Mouse (Mus musculus) intestine, postnatal 0 days (tissue): ENCODE data around the gene Rasl11a. TPM values are rescaled to one million over a fixed set of nuclear protein-coding genes. Genes with fewer than 3 reads are reported as not detected.

Experiments used
- ATAC-seq: fragments of 200-750 bp; cut with Nextera tagmentation; 2 replicates; pipeline ENCODE4 v1.8.0; 2017; ENCODE audit warnings: mild to moderate bottlenecking, moderate TSS enrichment, moderate library complexity
- H3K27ac ChIP-seq: fragments of 300-500 bp; sonication (generic); 2 replicates; pipeline ENCODE4 v1.5.1; 2014; ENCODE audit warnings: mild to moderate bottlenecking, low read depth, low read length, moderate library complexity
- H3K27me3 ChIP-seq: fragments of 300-500 bp; sonication (generic); replicated peaks from 2 replicates; pipeline ENCODE4 v1.6.1; 2014; ENCODE audit warnings: low read length, mixed read lengths; ENCODE audit not compliant: control insufficient read depth, insufficient read depth
- H3K36me3 ChIP-seq: fragments of 300-500 bp; sonication (generic); 2 replicates; pipeline ENCODE4 v1.6.1; 2014; ENCODE audit warnings: mild to moderate bottlenecking, moderate library complexity; ENCODE audit not compliant: control insufficient read depth, insufficient read depth
- H3K4me1 ChIP-seq: fragments of 300-500 bp; sonication (generic); replicated peaks from 2 replicates; pipeline ENCODE4 v1.6.1; 2014; ENCODE audit warnings: antibody characterized with exemption, low read length, mixed read lengths; ENCODE audit not compliant: control insufficient read depth, insufficient read depth
- H3K4me2 ChIP-seq: fragments of 300-500 bp; sonication (generic); replicated peaks from 2 replicates; pipeline ENCODE4 v1.6.1; 2014; ENCODE audit warnings: low read depth, mild to moderate bottlenecking, moderate library complexity
- H3K4me3 ChIP-seq: fragments of 300-500 bp; sonication (generic); 2 replicates; pipeline ENCODE4 v1.5.1; 2014; ENCODE audit warnings: low read depth, low read length
- H3K9ac ChIP-seq: fragments of 300-500 bp; sonication (generic); 2 replicates; pipeline ENCODE4 v1.6.1; 2014; ENCODE audit warnings: mild to moderate bottlenecking, low read depth, low read length
- H3K9me3 ChIP-seq: fragments of 300-500 bp; sonication (generic); 2 replicates; pipeline ENCODE4 v1.6.1; 2016; ENCODE audit warnings: mixed run types; ENCODE audit not compliant: control insufficient read depth
- CTCF ChIP-seq: sonication (generic); IDR thresholded peaks from 2 replicates; pipeline ENCODE4 v1.5.1; 2016; ENCODE audit warnings: low read depth, mild to moderate bottlenecking, control low read depth, antibody characterized with exemption, moderate library complexity
- WGBS: fragments of 180-500 bp; shearing (Covaris S2); extraction: QIAGEN DNeasy Blood & Tissue Kit; methylation state at CpG from one replicate; pipeline ENCODE4 v1.1.7; 2014; 5-methylcytosine and 5-hydroxymethylcytosine counted together
- polyA plus RNA-seq: library from polyadenylated mRNA; unstranded; fragments of >200 nt; fragmentation: Nextera tagmentation; extraction: Ambion mirVana; gene quantifications from 2 replicates; pipeline ENCODE4 v1.2.1, GENCODE M21; 2015

Gene Rasl11a
- polyA plus RNA-seq, 1 experiment from 2014 or later: 17.6 TPM

GRCm38 (mm10) chr5:146856106-146856505, 11.2 kb downstream of the Rasl11a start:
- H3K9me3 ChIP-seq: no peaks in the 10 kb centered on the region
- no peak overlapping the region for H3K4me3 ChIP-seq
- no peak overlapping the region for H3K9ac ChIP-seq
- peak; percentile 31 for TF ChIP-seq CTCF
- no peaks in the 10 kb centered on the region for H3K27me3 ChIP-seq
- 92% methylated on average over 3 of the region's 3 CpGs for WGBS
- H3K27ac ChIP-seq: no peak overlapping the region
- no peak overlapping the region for H3K4me2 ChIP-seq
- no peaks in the 10 kb centered on the region for H3K36me3 ChIP-seq
- ATAC-seq: no peak
- H3K4me1 ChIP-seq: no peaks in the 10 kb centered on the region

GRCm38 (mm10) chr5:146857620-146858019, 12.7 kb downstream of the Rasl11a start:
- H3K9ac ChIP-seq: no peak overlapping the region
- H3K36me3 ChIP-seq: no peaks in the 10 kb centered on the region
- no peaks in the 10 kb centered on the region for H3K27me3 ChIP-seq
- H3K4me2 ChIP-seq: no peak overlapping the region
- no peak for ATAC-seq
- H3K9me3 ChIP-seq: no peaks in the 10 kb centered on the region
- no peak overlapping the region for H3K4me3 ChIP-seq
- no peaks in the 10 kb centered on the region for H3K4me1 ChIP-seq
- no peak for TF ChIP-seq CTCF
- WGBS: 81% methylated on average over 8 of the region's 8 CpGs
- H3K27ac ChIP-seq: no peak overlapping the region

GRCm38 (mm10) chr5:146858772-146859171, 13.9 kb downstream of the Rasl11a start:
- 90% methylated on average over 9 of the region's 9 CpGs for WGBS
- Histone ChIP-seq H3K9ac (no peak overlapping the region), H3K36me3 (no peaks in the 10 kb centered on the region), H3K27ac (no peak overlapping the region), H3K4me3 (no peak overlapping the region), H3K27me3 (no peaks in the 10 kb centered on the region), H3K4me1 (no peaks in the 10 kb centered on the region), H3K4me2 (no peak overlapping the region), H3K9me3 (no peaks in the 10 kb centered on the region)
- ATAC-seq: no peak
- TF ChIP-seq CTCF: no peak

GRCm38 (mm10) chr5:146859246-146859645, 14.4 kb downstream of the Rasl11a start:
- 87% methylated on average over 8 of the region's 8 CpGs for WGBS
- Histone ChIP-seq H3K36me3 (no peaks in the 10 kb centered on the region), H3K27me3 (no peaks in the 10 kb centered on the region), H3K27ac (no peak overlapping the region), H3K9ac (no peak overlapping the region), H3K4me3 (no peak overlapping the region), H3K4me1 (no peaks in the 10 kb centered on the region), H3K4me2 (no peak overlapping the region), H3K9me3 (no peaks in the 10 kb centered on the region)
- no peak for TF ChIP-seq CTCF
- ATAC-seq: no peak

- Histone ChIP-seq H3K36me3 (no peaks in the 10 kb centered on the region), H3K4me1 (no peaks in the 10 kb centered on the region), H3K27me3 (no peaks in the 10 kb centered on the region), H3K4me3 (no peak overlapping the region), H3K9ac (no peak overlapping the region), H3K27ac (no peak overlapping the region), H3K9me3 (no peaks in the 10 kb centered on the region), H3K4me2 (no peak overlapping the region)
- TF ChIP-seq CTCF: no peak
- 71% methylated on average over 18 of the region's 18 CpGs for WGBS
- no peak for ATAC-seq
Observed at GRCm38 (mm10) chr5:146860222-146860998, 15.5 kb downstream of the Rasl11a start.

- no peak for TF ChIP-seq CTCF
- Histone ChIP-seq H3K27me3 (no peaks in the 10 kb centered on the region), H3K4me3 (no peak overlapping the region), H3K9me3 (no peaks in the 10 kb centered on the region), H3K36me3 (no peaks in the 10 kb centered on the region), H3K9ac (no peak overlapping the region), H3K4me1 (no peaks in the 10 kb centered on the region), H3K4me2 (no peak overlapping the region), H3K27ac (no peak overlapping the region)
- 36% methylated on average over 7 of the region's 7 CpGs for WGBS
- no peak for ATAC-seq
Observed at GRCm38 (mm10) chr5:146861588-146861987, 16.7 kb downstream of the Rasl11a start.
